Mouse (Mus musculus) colon, adult 2 months (tissue): ENCODE results near the gene Olfr43. TPM values are rescaled to one million over a fixed set of nuclear protein-coding genes. Genes with fewer than 3 reads are reported as not detected.

Source experiments
- polyA plus RNA-seq: library from polyadenylated mRNA; depleted of rRNA; stranded (reverse); fragments of >200 nt; gene quantifications from 2 replicates; pipeline ENCODE4 v1.2.3, GENCODE M21; 2012; rRNA removed

Olfr43 gene
- polyA plus RNA-seq: not detected in 2 replicates

DNA sequence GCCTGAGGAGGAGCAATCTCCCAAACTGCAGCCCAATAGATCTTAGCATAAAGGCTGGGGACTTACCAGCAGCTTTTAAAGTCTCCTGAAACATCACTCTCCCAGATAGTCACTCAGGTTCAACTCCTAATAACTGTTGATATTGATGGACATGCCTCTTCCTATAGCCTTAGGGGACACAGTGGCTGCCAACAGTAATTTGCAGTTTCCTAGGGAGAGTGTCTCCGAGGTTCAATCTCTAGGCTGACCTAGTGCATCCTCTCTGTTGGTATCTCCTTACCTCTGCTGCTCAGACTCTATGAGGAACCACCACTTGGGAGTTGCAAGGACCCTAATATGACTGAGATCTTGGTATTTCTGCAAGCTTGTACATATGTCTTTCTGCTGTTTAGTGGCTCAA lies at the start of gene Olfr43:
Olfr43 (minus strand) TSS at position 101 of the 400 bp plus-strand sequence.

DNA sequence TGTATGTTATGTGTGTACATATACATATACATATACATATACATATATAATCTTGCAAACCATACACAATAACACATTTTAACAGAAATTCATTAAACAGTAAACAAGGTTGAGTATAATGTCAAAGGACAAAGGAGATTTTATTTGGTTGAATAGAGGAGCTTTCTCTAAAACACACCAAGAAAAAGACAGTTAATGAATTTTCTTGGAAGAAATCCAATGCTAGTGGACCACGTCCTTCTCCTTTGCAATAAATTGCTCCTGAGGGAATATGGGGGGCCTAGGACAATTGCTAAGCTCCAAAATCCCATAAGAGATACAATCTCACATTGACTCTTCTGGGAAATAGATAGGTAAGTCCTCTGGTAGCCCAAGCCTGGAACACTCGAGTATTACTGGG lies 48.3 kb upstream of the Olfr43 start, which contains the start of gene Olfr406:
Olfr406 (plus strand) TSS at position 301 of the 400 bp plus-strand sequence.

DNA sequence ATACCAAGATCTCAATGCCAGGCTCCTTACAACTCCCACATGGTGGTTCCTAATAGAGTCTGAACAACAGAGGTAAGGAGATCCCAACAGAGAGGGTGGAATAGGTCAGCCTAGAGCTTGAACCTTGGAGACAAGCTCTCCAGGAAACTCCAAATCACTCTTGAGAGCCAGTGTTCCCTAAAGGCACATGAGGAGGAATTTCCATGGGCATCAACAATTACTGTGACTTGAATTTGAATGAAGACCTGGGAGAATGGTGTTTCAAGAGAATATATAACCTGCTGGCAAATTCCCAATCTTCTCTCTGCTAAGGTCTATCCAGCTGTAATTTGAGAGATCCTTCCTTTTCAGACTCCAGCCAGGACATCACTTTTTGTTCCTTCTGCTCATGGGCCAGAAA lies 25.2 kb downstream of the Olfr43 start, which contains the start of gene Olfr403:
Olfr403 (plus strand) TSS at position 301 of the 400 bp plus-strand sequence.

Other genes starting within 250 kb of the Olfr43 start
- not detected in 2 replicates for gene Olfr398, start 221.0 kb downstream of the Olfr43 start, polyA plus RNA-seq
- gene Olfr139, start 154.8 kb downstream of the Olfr43 start, polyA plus RNA-seq: not detected in 2 replicates
- gene Olfr399, start 154.8 kb downstream of the Olfr43 start, polyA plus RNA-seq: not detected in 2 replicates
- not detected in 2 replicates for gene Zfp616, start 141.4 kb downstream of the Olfr43 start, polyA plus RNA-seq
- not detected in 2 replicates for gene Olfr401, start 97.7 kb downstream of the Olfr43 start, polyA plus RNA-seq
- gene Olfr402, start 57.9 kb downstream of the Olfr43 start, polyA plus RNA-seq: not detected in 2 replicates
- gene Olfr403, start 25.1 kb downstream of the Olfr43 start, polyA plus RNA-seq: not detected in 2 replicates
- not detected in 2 replicates for gene Olfr406, start 48.4 kb upstream of the Olfr43 start, polyA plus RNA-seq
- gene Olfr59, start 72.4 kb upstream of the Olfr43 start, polyA plus RNA-seq: not detected in 2 replicates
- not detected in 2 replicates for gene Olfr410, start 126.7 kb upstream of the Olfr43 start, polyA plus RNA-seq
- 0.10 TPM in 2 replicates for gene Olfr411, start 141.3 kb upstream of the Olfr43 start, polyA plus RNA-seq
- gene Olfr412, start 150.7 kb upstream of the Olfr43 start, polyA plus RNA-seq: not detected in 2 replicates